Mouse (Mus musculus) testis, adult 2 months (tissue): ENCODE results near the gene 4930558K02Rik. TPM values are rescaled to one million over a fixed set of nuclear protein-coding genes. Genes with fewer than 3 reads are reported as not detected.
A peak's percentile ranks its signal among the peaks of the same experiment; 100 is the strongest.

Experiments
- H3K27ac ChIP-seq: fragments of 200-500 bp; 2 replicates; pipeline ENCODE4 v1.5.1; 2012; ENCODE audit warnings: low read depth, low read length; ENCODE audit not compliant: control insufficient read depth, insufficient read depth
- H3K27me3 ChIP-seq: fragments of 200-500 bp; 2 replicates; pipeline ENCODE4 v1.6.1; 2012; ENCODE audit warnings: mild to moderate bottlenecking, low read length, moderate library complexity; ENCODE audit not compliant: control insufficient read depth, insufficient read depth
- H3K36me3 ChIP-seq: fragments of 200-500 bp; 2 replicates; pipeline ENCODE4 v1.6.1; 2012; ENCODE audit warnings: mild to moderate bottlenecking, low read length; ENCODE audit not compliant: control insufficient read depth, insufficient read depth
- H3K4me1 ChIP-seq: fragments of 200-500 bp; 2 replicates; pipeline ENCODE4 v1.6.1; 2012; ENCODE audit warnings: low read length; ENCODE audit not compliant: control insufficient read depth, insufficient read depth
- H3K4me3 ChIP-seq: fragments of 200-500 bp; 2 replicates; pipeline ENCODE4 v1.5.1; 2012; ENCODE audit warnings: low read depth, mild to moderate bottlenecking, low read length, moderate library complexity, mixed read lengths; ENCODE audit not compliant: control insufficient read depth
- CTCF ChIP-seq: fragments of 200-500 bp; IDR thresholded peaks from 2 replicates; pipeline ENCODE4 v1.5.1; 2012; ENCODE audit warnings: low read depth, mild to moderate bottlenecking, inconsistent platforms, low read length, moderate library complexity; ENCODE audit not compliant: control insufficient read depth, insufficient read depth, insufficient replicate concordance
- POLR2A ChIP-seq: fragments of 200-500 bp; IDR thresholded peaks from 2 replicates; pipeline ENCODE4 v1.6.1; 2012; ENCODE audit warnings: low read depth, mild to moderate bottlenecking, inconsistent platforms, low read length, moderate library complexity; ENCODE audit not compliant: control insufficient read depth
- polyA plus RNA-seq: library from polyadenylated mRNA; depleted of rRNA; stranded (reverse); fragments of >200 nt; gene quantifications from 2 replicates; pipeline ENCODE4 v1.2.3, GENCODE M21; 2012

The 4930558K02Rik gene
- polyA plus RNA-seq, 1 experiment = 18.1 TPM

DNA sequence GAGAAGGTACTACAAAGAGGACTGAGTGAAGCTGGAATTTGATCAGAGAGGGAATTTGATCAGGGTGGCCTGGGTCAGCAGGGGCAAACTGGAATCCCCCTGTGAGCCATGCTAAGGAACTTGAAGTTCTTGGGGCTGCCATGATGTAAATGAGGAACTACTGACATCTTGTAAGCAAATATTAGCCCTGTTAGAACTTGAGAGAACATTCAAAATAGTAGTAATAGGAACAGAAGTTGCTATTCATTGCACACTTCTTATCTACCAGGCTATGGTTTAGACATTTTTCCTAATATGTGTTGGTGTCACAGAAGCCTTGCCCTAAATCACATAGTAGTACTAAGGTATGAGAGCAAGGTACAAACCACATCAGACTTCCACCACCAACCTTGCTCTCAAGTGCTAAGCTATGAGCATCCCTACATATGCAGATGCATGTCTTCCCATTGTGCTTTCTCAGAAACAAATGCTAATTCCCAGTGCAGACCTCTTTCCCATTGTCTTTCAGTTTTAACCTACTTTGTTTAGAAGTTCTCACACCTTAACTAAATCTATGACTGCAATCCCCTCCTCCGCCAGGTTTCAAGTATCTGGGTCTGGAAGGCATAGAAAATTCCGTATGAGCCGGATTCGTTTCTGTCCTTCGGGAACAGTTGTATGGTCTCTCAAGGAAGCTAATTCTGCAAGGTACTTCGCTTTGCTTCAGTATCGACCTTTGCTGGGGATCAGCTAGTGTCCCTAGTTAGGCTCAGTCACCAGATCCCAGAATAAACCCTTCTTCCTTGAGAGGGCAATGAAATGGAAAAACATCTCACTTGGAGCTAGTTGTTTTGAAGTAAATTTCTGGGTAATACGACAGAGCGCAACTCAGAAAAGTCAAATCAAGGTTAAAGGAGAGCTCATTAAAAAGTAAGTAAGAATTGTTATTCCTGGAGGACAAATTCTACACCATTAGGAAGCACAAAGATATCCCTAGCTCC, 58.7 kb downstream of the 4930558K02Rik start:
- H3K4me1 ChIP-seq = no peaks in the 10 kb centered on the region
- H3K27ac ChIP-seq = no peak overlapping the region
- H3K4me3 ChIP-seq = no peak overlapping the region
- no peaks in the 10 kb centered on the region for H3K36me3 ChIP-seq
- no peaks in the 10 kb centered on the region for H3K27me3 ChIP-seq
- TF ChIP-seq POLR2A (no peak), CTCF (no peak)

DNA sequence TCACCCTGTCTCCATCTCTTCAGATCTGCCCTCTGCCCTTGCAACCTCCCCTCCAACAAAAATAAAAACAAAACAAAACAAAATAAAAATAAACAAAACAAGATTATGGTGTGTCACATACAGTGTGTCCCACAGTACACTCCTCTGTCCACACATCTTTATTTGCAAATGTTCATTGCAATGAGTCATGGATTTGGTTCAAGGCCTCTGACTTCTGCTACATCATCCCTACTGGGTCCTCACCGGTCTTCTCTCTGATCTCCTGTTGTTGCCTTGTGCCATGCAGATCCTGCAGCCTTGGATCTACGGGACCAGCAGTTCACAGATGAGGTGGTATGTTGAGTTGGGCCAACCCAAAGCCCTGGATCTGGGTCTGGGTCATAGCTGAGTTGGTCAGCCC, 59.8 kb downstream of the 4930558K02Rik start:
- TF ChIP-seq CTCF (no peak), POLR2A (no peak)
- H3K27ac ChIP-seq = no peak overlapping the region
- H3K4me3 ChIP-seq = no peak overlapping the region
- no peaks in the 10 kb centered on the region for H3K36me3 ChIP-seq
- H3K4me1 ChIP-seq = no peaks in the 10 kb centered on the region; the same call in 1 of the 2 replicates
- H3K27me3 ChIP-seq = no peaks in the 10 kb centered on the region

DNA sequence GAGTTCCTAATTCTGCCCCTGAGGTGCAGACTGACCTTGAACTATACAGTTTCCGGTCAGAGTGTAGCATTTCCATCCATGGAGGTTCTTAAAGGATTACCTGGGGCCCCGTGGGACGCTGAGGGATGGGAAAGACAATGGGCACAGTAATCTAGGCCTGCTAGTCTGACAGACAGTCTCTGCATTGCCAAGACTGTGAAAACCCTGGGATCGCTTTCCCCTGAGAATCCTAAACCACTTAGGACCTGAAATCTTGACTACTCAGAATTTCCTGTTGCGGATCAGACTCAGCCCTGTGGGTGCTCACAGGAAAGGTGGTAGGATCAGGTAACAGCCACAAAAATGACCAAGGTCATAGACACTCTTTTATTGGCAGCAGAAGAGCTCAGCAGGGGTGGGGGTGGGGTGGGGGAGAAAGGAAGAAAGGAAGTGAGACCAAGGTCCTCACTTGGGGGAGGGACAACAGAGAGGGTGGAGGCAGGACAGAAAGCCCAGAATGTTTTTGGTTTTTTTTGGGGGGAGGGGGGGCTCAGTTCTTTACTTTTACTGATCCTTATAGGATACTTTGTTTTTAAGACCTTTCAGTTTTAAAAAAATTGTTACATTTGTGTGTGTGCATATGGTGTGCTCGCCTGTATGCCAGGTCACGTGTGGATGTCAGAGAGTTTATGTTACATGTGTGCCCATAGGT, 60.6 kb downstream of the 4930558K02Rik start:
- Histone ChIP-seq H3K27me3 (no peaks in the 10 kb centered on the region), H3K36me3 (no peaks in the 10 kb centered on the region), H3K27ac (no peak overlapping the region), H3K4me3 (no peak overlapping the region), H3K4me1 (no peaks in the 10 kb centered on the region; the same call in 1 of the 2 replicates)
- TF ChIP-seq CTCF = no peak
- no peak for TF ChIP-seq POLR2A

DNA sequence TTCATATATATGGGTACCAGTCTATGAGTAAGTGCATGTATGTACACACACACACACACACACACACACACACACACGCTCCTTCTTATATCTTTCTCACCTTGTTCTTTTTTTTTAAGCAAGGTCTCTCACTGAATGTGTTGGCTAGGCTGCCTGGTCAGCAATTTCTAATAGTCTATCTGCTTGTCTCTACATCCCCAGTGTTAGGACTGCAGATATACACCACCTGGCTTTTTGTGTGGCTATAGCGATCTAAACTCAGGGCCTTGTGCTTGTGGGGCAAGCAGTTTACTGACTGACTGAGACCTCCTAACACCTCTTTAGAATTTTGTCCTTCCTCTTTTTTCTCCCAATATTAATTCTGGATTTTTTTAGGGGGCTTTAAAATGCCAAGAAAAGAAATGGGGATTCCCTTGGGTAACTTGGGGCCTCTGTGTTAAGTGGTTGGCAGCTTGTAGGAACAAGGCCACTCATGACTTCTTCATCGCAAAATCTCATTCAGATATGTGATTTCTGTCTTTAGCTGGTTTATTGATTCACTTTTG, 61.4 kb downstream of the 4930558K02Rik start:
- no peaks in the 10 kb centered on the region for H3K27me3 ChIP-seq
- no peaks in the 10 kb centered on the region; the same call in 1 of the 2 replicates for H3K4me1 ChIP-seq
- no peak overlapping the region for H3K4me3 ChIP-seq
- H3K27ac ChIP-seq = no peak overlapping the region
- no peak for TF ChIP-seq POLR2A
- TF ChIP-seq CTCF = no peak
- H3K36me3 ChIP-seq = no peaks in the 10 kb centered on the region

DNA sequence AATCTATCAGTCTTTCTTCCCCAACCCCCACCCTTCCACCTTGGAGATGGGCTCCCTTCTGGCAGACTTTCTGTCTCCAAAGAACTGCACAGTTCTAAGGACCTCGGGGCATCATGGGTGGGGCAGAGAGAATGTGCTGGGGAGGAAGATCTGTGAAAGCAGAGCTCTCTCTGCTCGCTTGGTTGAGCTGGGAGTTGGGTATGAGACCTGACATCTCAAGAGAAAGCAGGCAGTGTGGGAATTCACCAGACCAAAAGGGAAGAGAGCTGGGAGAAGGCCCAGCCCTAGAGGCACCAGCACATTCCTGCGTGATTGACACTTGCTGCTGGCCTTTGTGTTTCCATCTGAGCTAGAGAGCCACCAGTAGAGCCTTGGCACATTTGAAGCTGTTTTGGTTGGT, 63.4 kb downstream of the 4930558K02Rik start:
- H3K27ac ChIP-seq = no peak overlapping the region
- no peaks in the 10 kb centered on the region; the same call in 1 of the 2 replicates for H3K4me1 ChIP-seq
- no peaks in the 10 kb centered on the region for H3K36me3 ChIP-seq
- H3K4me3 ChIP-seq = no peak overlapping the region
- H3K27me3 ChIP-seq = no peaks in the 10 kb centered on the region
- no peak for TF ChIP-seq CTCF
- no peak for TF ChIP-seq POLR2A

DNA sequence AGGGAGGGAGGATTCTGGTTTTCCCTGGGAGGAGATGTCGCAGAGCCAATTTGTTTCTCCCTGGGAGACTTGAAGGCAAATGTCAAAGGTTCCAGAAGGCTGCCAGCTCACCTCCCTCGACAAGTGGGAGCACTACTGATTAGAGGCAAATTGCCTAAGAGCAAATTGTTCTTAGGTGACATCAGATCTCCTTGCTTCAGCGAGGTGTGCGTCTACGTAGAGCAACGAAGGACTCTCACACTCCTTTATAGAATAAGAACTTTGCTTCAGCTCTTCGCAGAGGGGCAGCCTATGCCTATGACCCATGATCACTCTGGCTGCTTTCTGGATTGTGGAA, 65.8 kb downstream of the 4930558K02Rik start:
- TF ChIP-seq CTCF = no peak
- no peak for TF ChIP-seq POLR2A
- Histone ChIP-seq H3K36me3 (no peaks in the 10 kb centered on the region), H3K27ac (peak overlapping the region; percentile 25; the same call in 1 of the 2 replicates), H3K4me1 (no peaks in the 10 kb centered on the region; the same call in 1 of the 2 replicates), H3K27me3 (no peaks in the 10 kb centered on the region), H3K4me3 (no peak overlapping the region)

DNA sequence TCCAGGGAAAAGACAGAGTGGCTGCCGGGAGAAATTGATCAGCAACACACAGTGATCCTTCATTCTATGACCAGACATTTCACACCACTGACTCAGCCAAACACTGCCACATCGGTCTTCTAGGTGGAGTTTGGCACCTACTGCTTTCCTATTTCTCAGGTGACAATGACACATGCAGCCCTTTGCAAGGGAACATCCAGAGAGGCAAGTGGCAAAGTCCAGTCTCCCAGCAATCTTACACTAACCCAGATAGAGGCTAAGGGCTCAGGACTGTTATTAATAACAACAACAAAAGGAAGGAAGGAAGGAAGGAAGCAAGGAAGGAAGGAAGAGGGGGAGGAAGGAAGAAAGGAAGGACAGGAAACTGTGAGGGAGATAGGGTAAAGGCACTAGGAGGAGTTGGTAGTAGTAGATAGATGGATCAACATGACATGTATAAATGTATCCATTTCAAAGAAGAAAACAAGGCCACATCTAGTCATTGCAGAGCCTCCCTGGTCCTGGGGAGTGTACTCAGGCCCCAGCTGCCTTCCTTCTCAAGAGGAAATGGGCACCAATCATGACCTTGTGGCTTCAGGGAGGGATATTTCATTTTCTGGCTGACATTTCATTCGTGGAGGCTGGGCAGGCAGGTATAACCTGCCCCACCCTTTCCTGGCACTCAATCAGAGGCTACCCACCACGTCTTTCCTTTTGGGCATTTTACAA, 66.3 kb downstream of the 4930558K02Rik start:
- H3K27ac ChIP-seq = peak overlapping the region; percentile 36; the same call in 1 of the 2 replicates
- H3K4me1 ChIP-seq = no peaks in the 10 kb centered on the region; the same call in 1 of the 2 replicates
- H3K36me3 ChIP-seq = no peaks in the 10 kb centered on the region
- no peak for TF ChIP-seq CTCF
- H3K4me3 ChIP-seq = no peak overlapping the region
- no peaks in the 10 kb centered on the region for H3K27me3 ChIP-seq
